Mouse (Mus musculus): Measurements from ENCODE around the gene Csrp3. TPM values are rescaled to one million over a fixed set of nuclear protein-coding genes. Genes with fewer than 3 reads are reported as not detected.

Csrp3 gene
- polyA plus RNA-seq, 1 experiment from 2014 or later = 0.37 TPM

- Histone ChIP-seq H3K9ac (peak within 1 kb of the TSS; percentile 87), H3K27me3 (peaks cover 42% of the 10 kb centered on the region), H3K9me3 (no peaks in the 10 kb centered on the region), H3K27ac (peak within 1 kb of the TSS; percentile 90), H3K4me1 (peaks cover 23% of the 10 kb centered on the region), H3K4me3 (replicated peaks) (peak within 1 kb of the TSS; percentile 79), H3K4me2 (peak within 1 kb of the TSS; percentile 85), H3K36me3 (replicated peaks) (peaks cover 19% of the 10 kb centered on the region)
- ATAC-seq (ENCODE audit: low FRiP score) = peak; percentile 83
- under 1% methylated on average over 21 of the region's 41 CpGs for WGBS
Measured at GRCm38 (mm10) chr7:48881486-48881885, 33.7 kb upstream of the Csrp3 start, which contains the start of gene E2f8. E2f8 (minus strand) TSS chr7:48881596.

- H3K4me3 ChIP-seq (replicated peaks) = peak overlapping the region; percentile 79
- H3K27me3 ChIP-seq = peaks cover 41% of the 10 kb centered on the region
- ATAC-seq (ENCODE audit: low FRiP score) = peak; percentile 99
- under 1% methylated on average over 74 of the region's 77 CpGs for WGBS
- H3K36me3 ChIP-seq (replicated peaks) = peaks cover 24% of the 10 kb centered on the region
- peaks cover 23% of the 10 kb centered on the region for H3K4me1 ChIP-seq
- peak overlapping the region; percentile 85 for H3K4me2 ChIP-seq
- peak overlapping the region; percentile 90 for H3K27ac ChIP-seq
- H3K9ac ChIP-seq = peak overlapping the region; percentile 87
- H3K9me3 ChIP-seq = no peaks in the 10 kb centered on the region
Measured at GRCm38 (mm10) chr7:48880591-48881481, 33.0 kb upstream of the Csrp3 start.

- H3K27ac ChIP-seq = no peak overlapping the region
- peak overlapping the region; percentile 53 for H3K4me2 ChIP-seq
- H3K9ac ChIP-seq = peak overlapping the region; percentile 45
- H3K9me3 ChIP-seq = no peaks in the 10 kb centered on the region
- H3K27me3 ChIP-seq = peaks cover 29% of the 10 kb centered on the region
- H3K4me1 ChIP-seq = peaks cover 23% of the 10 kb centered on the region
- no peak for ATAC-seq (ENCODE audit: low FRiP score)
- 56% methylated on average over 3 of the region's 3 CpGs for WGBS
- H3K4me3 ChIP-seq (replicated peaks) = peak overlapping the region; percentile 33
- peaks cover 37% of the 10 kb centered on the region for H3K36me3 ChIP-seq (replicated peaks)
Measured at GRCm38 (mm10) chr7:48879574-48879973, 31.7 kb upstream of the Csrp3 start.

- Histone ChIP-seq H3K4me2 (no peak overlapping the region), H3K27me3 (peaks cover 12% of the 10 kb centered on the region), H3K9me3 (no peaks in the 10 kb centered on the region), H3K27ac (no peak overlapping the region), H3K9ac (no peak overlapping the region; the same call in 1 of the 2 replicates), H3K36me3 (replicated peaks) (peaks cover 53% of the 10 kb centered on the region), H3K4me3 (replicated peaks) (no peak overlapping the region), H3K4me1 (peaks cover 22% of the 10 kb centered on the region)
- no peak for ATAC-seq (ENCODE audit: low FRiP score)
- 88% methylated on average over 15 of the region's 15 CpGs for WGBS
Measured at GRCm38 (mm10) chr7:48877786-48878390, 30.1 kb upstream of the Csrp3 start.

- Histone ChIP-seq H3K4me1 (peaks cover 11% of the 10 kb centered on the region), H3K36me3 (replicated peaks) (peaks cover 67% of the 10 kb centered on the region), H3K27ac (no peak overlapping the region), H3K4me3 (replicated peaks) (no peak overlapping the region), H3K27me3 (no peaks in the 10 kb centered on the region), H3K4me2 (no peak overlapping the region), H3K9ac (no peak overlapping the region), H3K9me3 (no peaks in the 10 kb centered on the region)
- ATAC-seq (ENCODE audit: low FRiP score) = no peak
- 76% methylated on average over 4 of the region's 4 CpGs for WGBS
Measured at GRCm38 (mm10) chr7:48876526-48876925, 28.7 kb upstream of the Csrp3 start.

GRCm38 (mm10) chr7:48875096-48875495, 27.3 kb upstream of the Csrp3 start:
- H3K4me3 ChIP-seq (replicated peaks) = no peak overlapping the region
- H3K4me2 ChIP-seq = no peak overlapping the region
- H3K9me3 ChIP-seq = no peaks in the 10 kb centered on the region
- H3K4me1 ChIP-seq = peaks cover 8% of the 10 kb centered on the region
- no peak overlapping the region for H3K9ac ChIP-seq
- H3K27ac ChIP-seq = no peak overlapping the region
- ATAC-seq (ENCODE audit: low FRiP score) = no peak
- WGBS = 93% methylated on average over 14 of the region's 14 CpGs
- H3K27me3 ChIP-seq = no peaks in the 10 kb centered on the region
- H3K36me3 ChIP-seq (replicated peaks) = peaks cover 81% of the 10 kb centered on the region

GRCm38 (mm10) chr7:48871292-48871691, 23.5 kb upstream of the Csrp3 start:
- H3K27me3 ChIP-seq = no peaks in the 10 kb centered on the region
- H3K36me3 ChIP-seq (replicated peaks) = peaks cover 96% of the 10 kb centered on the region
- H3K4me1 ChIP-seq = no peaks in the 10 kb centered on the region
- ATAC-seq (ENCODE audit: low FRiP score) = no peak
- no peak overlapping the region for H3K27ac ChIP-seq
- WGBS = 92% methylated on average over 11 of the region's 11 CpGs
- no peak overlapping the region for H3K4me2 ChIP-seq
- no peak overlapping the region for H3K4me3 ChIP-seq (replicated peaks)
- no peak overlapping the region for H3K9ac ChIP-seq
- H3K9me3 ChIP-seq = no peaks in the 10 kb centered on the region

GRCm38 (mm10) chr7:48870579-48871180, 22.8 kb upstream of the Csrp3 start:
- 95% methylated on average over 21 of the region's 21 CpGs for WGBS
- Histone ChIP-seq H3K4me1 (no peaks in the 10 kb centered on the region), H3K9ac (no peak overlapping the region), H3K4me2 (no peak overlapping the region), H3K36me3 (replicated peaks) (peaks cover 96% of the 10 kb centered on the region), H3K27me3 (no peaks in the 10 kb centered on the region), H3K9me3 (no peaks in the 10 kb centered on the region), H3K4me3 (replicated peaks) (no peak overlapping the region), H3K27ac (no peak overlapping the region)
- no peak for ATAC-seq (ENCODE audit: low FRiP score)

GRCm38 (mm10) chr7:48870144-48870543, 22.3 kb upstream of the Csrp3 start:
- no peak for ATAC-seq (ENCODE audit: low FRiP score)

GRCm38 (mm10) chr7:48867576-48867975, 19.7 kb upstream of the Csrp3 start:
- Histone ChIP-seq H3K4me3 (replicated peaks) (no peak overlapping the region), H3K9me3 (no peaks in the 10 kb centered on the region), H3K36me3 (replicated peaks) (peaks cover 81% of the 10 kb centered on the region), H3K4me2 (no peak overlapping the region), H3K27ac (no peak overlapping the region), H3K27me3 (no peaks in the 10 kb centered on the region), H3K4me1 (no peaks in the 10 kb centered on the region), H3K9ac (no peak overlapping the region)
- 92% methylated on average over 18 of the region's 18 CpGs for WGBS
- no peak for ATAC-seq (ENCODE audit: low FRiP score)

More at GRCm38 (mm10) chr7:48870144-48870543, 22.3 kb upstream of the Csrp3 start:
- Histone ChIP-seq H3K9ac (no peak overlapping the region), H3K4me3 (replicated peaks) (no peak overlapping the region), H3K4me2 (no peak overlapping the region), H3K4me1 (no peaks in the 10 kb centered on the region), H3K36me3 (replicated peaks) (peaks cover 96% of the 10 kb centered on the region), H3K27me3 (no peaks in the 10 kb centered on the region), H3K9me3 (no peaks in the 10 kb centered on the region), H3K27ac (no peak overlapping the region)
- 92% methylated on average over 6 of the region's 6 CpGs for WGBS

GRCm38 (mm10) chr7:48864671-48865458, 17.0 kb upstream of the Csrp3 start:
- no peak overlapping the region for H3K27ac ChIP-seq
- H3K9ac ChIP-seq = no peak overlapping the region
- H3K9me3 ChIP-seq = no peaks in the 10 kb centered on the region
- no peak overlapping the region for H3K4me3 ChIP-seq (replicated peaks)
- H3K4me2 ChIP-seq = no peak overlapping the region
- WGBS = 94% methylated on average over 9 of the region's 9 CpGs
- peaks cover 54% of the 10 kb centered on the region for H3K36me3 ChIP-seq (replicated peaks)
- ATAC-seq (ENCODE audit: low FRiP score) = no peak
- no peaks in the 10 kb centered on the region for H3K4me1 ChIP-seq
- H3K27me3 ChIP-seq = no peaks in the 10 kb centered on the region

GRCm38 (mm10) chr7:48864199-48864598, 16.4 kb upstream of the Csrp3 start:
- ATAC-seq (ENCODE audit: low FRiP score) = no peak
- Histone ChIP-seq H3K4me1 (no peaks in the 10 kb centered on the region), H3K9ac (no peak overlapping the region), H3K4me3 (replicated peaks) (no peak overlapping the region), H3K27ac (no peak overlapping the region), H3K27me3 (no peaks in the 10 kb centered on the region), H3K9me3 (no peaks in the 10 kb centered on the region), H3K4me2 (no peak overlapping the region), H3K36me3 (replicated peaks) (peaks cover 47% of the 10 kb centered on the region)
